Mouse (Mus musculus) heart, postnatal 4 days (tissue): ENCODE measurements around the gene Fars2. TPM values are rescaled to one million over a fixed set of nuclear protein-coding genes. Genes with fewer than 3 reads are reported as not detected.
"Not testable (repeated sequence)": the region's sequence is repeated elsewhere in the genome, so short reads cannot be mapped to it uniquely, and the experiment has no call there.

ENCODE experiments used
- DNase-seq: peaks from one replicate; pipeline ENCODE4 v3.0.0; 2021
- total RNA-seq, 2 experiments: library from RNA; stranded (reverse); gene quantifications; 2 replicates each; pipeline ENCODE4 v1.2.3; 2021

Fars2 gene
- total RNA-seq, 2 experiments from 2014 or later, result 68.5 to 71.0 TPM

DNA sequence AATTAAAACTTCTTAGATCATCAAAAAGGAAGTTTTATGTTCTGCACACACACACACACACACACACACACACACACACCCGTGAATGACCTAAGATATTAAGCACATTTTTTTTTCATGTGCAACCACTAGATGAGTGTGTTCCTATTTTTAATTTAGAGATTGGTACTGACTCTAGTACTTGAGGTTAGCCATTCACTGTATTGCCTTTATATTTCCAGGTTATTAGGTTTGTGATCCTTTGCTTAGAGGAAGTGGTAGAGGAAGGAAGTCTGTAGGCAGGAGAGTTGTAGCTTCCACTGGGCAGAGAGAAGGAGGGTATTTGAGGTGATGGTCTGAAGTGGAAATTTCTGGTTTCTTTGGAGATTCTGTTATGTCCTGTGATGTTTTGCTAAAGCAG is 28.4 kb downstream of the Fars2 start:
- DNase-seq, result no peak

DNA sequence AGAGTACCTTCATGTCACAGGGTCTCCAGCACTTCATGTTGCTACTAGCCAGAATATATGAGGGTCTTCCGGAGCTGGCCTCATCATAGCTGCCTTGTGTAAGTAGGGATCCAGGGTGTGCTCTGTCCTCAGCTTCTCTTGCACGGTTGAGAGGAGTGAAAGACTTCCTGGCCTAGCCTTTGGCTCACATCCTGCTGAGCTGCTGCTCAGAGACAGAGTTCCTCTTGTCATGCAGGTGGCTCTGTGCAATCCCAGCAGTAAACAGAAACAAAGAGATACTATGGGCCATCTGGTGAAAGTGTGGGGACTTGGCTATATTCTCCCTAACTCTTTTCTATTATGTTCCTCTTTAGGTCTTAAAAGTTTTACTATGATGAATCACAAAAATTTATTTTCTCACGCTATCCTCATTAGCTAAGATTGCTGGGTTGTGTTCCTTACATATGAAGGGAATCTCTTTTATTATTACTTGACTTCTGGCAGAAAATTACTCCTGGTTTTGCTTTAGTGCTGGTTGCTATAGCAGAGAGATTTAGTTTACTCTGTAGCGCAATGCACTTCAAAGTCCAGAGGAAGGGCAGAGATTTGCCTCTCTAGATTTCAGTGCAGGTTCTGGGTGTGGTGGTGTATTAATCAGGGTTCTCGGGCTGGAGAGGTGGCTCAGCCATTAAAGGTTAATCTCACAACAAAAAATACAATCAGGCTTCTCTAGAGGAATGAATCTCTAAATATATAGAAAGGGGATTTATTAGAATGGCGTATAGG is 32.1 kb downstream of the Fars2 start:
- no peak for DNase-seq

DNA sequence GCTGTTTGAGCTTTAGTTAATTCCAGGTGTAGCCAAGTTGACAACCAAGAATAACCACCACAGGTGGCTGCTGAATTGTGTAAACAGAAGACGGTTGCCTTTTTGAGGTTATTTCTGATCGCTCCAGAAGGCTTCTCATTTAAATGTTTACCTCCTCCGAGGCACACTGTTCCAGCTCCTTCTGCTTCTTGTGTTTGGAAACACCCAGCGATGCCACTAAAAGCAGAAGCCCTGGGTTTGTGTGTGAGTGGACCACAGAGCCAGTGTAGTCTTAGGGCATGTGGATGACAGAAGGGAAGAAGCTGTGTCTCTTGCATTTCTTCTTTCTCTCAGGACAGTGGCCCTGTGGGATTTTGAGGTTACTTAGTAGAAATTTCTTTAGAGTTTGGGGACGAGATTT is 33.1 kb downstream of the Fars2 start:
- no peak for DNase-seq

DNA sequence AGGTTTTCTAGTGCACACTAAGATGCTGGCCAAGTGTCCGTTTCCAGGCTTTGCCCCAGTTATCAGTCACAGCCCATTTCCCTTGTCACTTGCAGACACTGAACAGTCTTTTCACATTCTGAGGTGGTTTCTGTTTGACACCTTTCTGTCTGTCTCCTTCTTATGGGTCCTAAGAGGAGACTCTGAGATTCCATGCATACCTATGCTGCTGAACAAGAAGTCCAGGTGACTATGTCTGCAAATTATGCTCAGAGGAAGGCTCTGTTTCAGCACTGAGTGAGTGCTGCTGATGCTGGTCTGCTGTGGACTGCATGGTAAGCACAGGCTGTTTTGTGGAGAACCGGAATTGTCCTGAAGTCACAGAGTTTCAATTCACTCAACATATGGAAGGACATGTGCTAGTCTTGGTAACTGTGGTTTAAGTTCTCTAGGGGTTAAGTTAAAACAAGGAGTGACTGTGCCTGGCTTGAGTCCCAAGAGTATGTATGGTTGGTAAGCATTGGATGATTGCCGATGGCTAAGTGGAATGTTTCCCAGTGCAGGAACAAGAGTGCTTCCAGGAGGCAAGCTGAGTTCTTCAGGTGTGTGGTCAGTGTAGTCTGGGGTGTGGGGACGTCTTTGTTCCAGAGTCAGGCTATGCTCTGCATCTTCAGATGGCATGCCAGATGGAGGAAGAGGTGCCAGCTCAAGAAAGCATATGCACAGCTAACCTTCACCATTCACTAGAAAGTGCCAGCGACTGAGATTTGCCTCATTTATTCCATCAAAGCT is 35.7 kb downstream of the Fars2 start:
- DNase-seq, result no peak

DNA sequence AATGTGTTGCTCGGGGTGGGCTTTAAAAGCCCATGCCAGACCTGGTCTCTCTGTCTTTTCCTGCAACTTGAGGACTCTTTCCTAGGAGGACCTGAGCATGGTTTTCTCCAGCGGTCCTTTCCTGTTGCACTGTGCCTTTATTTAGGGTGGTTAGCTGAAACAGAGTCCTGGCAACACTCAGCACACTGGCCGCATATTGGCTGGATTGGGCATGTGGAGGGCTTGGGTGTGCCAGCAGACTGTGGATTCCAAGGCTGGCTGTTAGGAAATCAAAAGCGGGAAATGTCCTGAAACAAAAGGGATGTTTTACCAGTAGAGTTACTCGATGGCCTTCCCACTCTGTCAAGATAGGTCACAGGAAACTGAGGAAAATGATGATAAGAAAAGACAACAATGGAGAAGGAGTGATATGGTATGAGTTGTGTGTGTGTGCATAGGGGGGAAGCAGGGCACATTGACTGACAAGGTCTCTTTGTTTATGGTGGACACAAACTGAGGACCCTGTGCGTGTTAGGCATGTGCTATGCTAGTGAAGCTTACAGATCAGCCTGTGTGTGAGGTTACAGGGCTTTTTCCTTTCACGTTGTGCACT is 39.2 kb downstream of the Fars2 start:
- DNase-seq, result no peak

DNA sequence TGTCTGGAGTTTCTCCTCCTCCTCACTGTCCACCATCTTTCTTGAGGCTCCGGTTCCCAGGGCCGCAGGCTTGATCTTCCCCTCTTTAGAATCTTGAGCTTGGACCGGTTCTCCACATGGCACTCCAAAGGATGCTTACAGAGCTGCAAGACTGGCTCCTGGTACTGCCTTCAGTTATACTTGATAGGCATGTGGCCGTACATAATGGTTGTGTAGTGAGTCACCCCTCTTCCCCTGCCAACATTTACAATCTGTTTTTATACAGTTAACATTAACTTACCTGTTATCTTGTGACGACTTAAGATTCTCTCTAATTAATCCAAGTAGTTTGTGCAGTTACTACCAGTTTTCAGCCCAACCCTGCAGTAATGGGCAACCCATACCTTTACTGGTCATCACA is 46.2 kb downstream of the Fars2 start:
- DNase-seq, result no peak

DNA sequence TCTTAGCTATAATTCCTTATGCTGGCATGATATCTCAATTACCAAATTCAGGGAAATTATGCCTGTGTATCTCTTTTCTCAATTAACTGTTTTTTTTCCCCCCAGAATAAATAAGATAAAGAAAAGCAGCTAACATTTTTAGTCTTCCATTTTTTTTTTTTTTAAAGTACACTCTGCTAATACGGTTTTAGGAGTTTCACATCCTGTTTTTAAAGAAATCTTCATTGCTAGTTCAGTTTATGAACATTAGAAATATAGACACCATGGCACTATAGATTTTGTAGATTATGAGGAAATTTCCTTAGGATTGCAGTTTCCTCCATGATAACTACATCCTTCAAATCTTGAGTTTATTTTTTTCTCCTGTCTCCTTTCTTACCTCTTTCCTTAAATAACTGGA is 46.7 kb downstream of the Fars2 start:
- DNase-seq, result no peak

DNA sequence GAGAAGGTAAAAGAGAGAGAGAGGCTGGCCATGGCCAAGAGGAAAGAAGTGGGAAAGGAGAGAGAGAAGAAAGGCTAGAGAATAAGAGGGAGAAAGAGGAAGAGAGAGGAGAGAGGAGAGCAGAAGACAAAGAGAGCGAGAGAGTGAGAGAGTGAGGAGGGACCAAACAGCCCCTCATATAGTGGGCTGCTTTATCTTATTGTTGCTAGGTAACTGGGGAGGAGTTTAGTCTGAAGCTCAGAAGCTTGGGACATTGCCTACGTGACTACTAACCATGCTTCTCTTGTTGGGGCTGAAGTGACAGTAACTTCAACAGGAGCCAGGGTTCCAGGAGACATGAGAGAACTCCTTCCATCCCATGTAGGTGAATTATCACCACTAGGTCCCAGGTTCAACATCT is 55.8 kb downstream of the Fars2 start:
- not testable (repeated sequence) for DNase-seq

DNA sequence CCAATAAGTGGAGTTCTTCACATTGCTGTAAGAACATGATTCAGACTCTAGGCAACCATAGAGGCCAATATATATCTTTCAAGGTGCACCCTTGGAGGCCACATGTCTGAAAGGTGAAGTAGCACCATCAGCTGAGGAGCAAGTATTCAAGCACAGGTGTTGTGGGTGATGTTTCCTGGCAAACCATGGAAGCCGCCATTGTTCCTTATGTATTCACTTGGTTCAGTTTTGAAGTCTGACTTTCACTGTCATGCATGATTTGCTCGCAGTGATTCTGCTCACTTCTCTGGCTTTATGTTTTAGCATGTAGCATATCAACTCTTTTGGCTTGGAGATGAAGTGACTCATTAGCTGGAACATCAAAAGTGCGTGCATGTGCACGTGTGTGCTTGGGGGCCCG is 56.9 kb downstream of the Fars2 start:
- DNase-seq, result no peak

DNA sequence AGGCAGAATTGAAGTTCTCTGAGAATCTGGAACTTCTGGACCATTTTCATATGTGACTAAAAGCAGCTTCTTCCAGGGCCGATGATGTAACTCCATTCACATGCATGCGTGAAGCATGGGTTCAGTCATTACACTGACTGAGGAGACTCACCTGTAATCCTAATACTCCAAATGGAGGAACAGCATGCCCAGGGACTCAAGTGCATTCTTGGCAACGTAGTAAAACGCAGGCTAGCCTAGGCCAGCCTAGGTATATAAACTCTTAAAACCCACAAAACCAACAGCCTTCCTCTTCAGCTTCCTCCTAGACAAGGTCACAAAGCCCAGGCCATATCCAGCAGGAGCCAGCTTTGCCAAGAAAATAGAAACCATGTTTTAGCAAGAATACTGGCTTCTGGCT is 57.6 kb downstream of the Fars2 start:
- no peak for DNase-seq

DNA sequence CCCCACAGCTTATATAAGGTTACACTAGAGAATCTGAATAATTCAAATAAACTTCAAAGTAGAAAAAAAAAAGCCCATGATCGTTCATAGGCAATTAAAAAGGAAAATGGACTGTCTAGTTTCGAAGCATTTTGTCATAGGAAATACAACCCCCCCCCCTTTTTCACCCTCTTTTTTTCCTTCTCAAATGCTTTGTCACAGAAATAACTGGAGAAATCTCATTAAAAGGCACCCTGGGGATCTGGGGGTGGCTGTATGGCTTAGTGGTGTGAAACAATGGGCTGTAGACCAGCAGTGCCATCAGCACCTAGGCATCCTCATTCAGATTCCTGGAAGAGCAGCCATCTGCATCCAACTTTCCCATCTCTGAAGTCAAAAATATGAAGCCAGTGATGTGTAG is 64.0 kb downstream of the Fars2 start:
- DNase-seq, result no peak

DNA sequence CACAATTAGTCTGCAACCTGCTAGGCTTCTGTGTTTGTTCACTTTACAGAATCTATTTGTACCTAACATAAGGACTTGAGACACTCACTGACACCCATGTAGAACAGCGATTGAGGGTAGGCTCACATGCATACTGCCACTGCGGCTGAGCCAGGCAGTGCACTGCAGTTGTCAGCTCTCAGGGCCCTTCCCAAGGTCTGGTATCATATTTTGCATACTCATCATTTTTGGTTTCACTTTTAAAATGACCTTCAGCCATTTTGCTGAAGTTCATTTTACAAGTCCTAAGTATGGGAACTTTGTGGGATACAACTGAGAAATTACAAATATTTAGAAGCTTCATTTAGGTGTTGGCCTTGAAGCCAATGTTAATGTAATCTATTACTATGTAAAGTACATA is 73.4 kb downstream of the Fars2 start:
- DNase-seq, result no peak

DNA sequence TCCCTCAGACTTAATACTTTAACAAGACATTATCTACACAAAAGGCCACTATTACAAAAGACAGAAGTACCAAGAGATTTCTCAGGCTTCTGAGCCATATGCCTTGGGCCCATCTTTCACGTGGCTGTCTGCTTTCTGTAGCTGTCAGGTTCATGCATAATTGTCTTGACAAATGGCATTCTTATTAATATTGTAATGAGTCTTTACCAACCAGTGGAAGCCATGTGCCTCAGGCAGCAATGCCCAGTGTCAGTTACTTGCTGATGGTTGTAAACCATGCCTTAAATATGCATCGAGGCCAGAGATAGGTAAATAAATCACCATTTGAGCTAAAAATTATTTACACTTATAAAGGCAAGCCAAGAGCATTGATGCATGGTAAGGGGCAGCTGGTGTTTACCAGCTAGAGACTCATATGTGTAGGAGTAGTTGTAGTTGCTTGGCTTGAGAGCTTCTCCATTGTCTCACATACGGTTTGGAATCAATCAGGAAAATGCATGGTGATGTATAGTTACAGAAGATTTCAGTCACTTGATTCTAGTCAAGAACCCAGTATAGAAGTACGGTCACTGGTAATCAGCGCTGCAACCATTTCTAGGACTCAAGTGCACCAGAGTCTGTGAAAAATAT is 76.4 kb downstream of the Fars2 start:
- no peak for DNase-seq

DNA sequence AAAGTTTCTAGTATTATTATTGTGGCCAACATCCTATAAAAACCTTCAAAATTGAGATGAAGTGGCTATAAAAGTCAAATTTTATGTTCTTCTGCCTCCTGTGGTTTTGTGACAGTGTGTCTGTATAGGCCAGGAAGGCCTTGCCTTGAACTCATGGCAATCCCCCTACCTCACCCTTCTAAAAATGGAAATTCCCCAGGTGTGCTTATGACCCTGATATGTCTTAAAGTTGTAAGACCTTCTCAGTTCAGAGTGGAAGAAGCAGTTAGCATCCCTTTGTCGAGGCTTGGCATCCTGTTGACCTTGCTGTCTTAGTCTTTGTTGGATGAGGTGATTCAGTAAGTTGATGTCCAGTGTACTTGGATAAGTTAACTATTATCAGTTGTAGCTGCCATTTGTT is 82.1 kb downstream of the Fars2 start:
- no peak for DNase-seq

DNA sequence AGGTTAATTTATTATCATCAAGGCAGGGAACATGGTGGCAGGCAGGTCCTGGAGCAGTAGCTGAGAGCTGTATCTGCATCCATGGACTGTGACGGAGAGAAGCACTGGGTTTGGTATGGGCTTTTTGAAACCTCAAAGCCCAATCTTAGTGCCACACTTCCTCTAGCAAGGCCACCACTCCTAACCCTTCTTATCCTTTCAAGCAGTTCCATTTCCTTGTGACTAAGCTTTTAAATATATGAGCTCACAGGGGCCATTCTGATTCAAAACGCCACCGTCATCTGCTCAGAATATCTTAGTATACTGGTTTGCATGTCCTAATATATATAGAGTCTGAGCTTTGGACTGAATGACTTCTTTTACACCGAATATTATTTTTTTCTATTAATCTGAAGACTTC is 83.2 kb downstream of the Fars2 start:
- DNase-seq, result no peak

DNA sequence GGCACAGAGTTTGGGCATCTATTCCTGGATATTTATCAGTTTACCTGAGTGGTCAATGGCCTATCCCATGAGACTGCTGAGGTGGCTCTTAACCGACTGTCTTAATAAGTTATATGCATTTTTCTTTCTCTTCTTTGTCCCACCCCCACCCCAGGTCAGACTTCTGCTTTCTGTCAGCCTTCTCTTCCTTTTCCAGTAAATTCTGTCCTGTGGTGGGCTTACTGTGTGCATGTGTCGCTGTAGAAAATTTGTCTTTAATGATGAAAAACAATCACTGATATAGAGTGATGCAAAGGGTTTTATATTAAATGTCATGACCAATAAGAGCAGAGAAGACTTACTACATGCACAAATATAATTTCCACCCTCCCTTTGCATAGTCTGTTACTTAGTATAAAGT is 85.3 kb downstream of the Fars2 start:
- no peak for DNase-seq

DNA sequence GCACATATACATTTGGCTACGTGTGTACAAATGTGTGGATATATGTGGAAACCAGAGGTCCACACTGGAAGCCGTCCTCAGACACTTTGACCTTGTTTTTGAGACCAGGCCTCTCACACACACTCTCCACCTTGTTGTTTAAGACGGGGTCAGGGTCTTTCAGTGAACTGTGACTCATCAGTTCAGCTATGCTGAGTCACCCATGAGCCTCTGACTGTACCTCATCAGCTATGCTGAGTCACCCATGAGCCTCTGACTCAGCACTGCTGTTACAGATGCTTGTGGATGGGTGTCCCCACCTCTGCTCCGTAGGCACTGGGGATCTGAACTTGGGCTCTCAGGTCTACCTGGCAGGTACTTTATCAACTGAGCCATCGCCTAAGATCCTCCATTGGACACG is 85.8 kb downstream of the Fars2 start:
- peak; percentile 9 for DNase-seq

DNA sequence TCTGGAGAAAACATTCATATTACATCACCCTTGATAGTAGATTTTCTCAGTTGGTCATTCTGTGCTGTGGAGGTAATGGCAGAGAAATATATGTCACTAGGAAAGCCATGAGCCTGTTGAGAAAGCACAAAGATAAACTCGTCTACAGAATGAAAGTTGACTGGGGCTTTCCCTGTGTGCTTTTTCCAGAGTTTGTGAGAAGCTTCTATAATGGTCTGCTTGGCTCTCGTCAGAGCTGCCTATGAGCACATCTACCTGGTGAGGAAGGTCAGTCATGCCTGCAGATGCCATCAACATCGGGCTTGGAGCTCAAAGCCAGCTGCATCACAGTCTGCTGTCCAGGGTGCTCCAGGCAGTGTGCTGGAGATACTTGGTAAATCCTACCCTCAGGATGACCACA is 87.1 kb downstream of the Fars2 start:
- DNase-seq, result no peak

DNA sequence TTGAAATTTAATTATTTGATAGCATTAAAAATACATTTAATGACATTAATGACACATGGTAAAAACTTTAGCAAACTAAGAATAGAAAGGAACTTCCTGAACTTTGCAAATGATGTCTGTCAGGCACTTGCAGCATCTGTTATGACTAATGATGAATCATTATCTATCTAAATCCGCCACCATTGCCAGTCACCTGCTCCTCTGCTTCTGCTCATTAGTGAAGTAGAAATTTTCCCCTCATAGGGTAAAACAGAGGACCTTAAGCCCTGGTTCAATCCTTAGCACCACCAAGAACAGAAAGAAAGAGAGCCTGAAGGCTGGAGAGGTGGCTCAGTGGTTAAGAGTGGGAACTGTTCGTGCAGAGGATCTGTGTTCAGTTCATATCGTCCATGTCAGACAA is 93.8 kb downstream of the Fars2 start:
- DNase-seq, result no peak

DNA sequence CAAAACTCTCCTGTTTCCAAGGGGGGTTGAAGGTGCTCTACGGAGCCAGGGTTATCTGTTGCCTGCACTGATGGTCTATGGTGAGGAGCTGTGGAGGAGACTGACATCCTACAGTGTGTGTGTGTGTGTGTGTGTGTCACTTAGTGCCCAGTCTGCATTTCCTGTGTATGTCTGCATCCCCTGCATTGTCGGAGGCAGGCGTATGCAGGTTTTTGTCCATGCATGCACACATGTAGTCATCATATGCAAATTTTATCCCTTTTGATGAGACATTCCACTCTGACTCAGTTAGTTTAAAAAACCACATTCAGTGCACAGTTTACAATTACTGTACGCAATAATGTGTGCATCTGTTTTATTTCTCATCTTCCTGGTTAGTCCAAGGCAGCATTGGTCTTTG is 96.8 kb downstream of the Fars2 start:
- no peak for DNase-seq

DNA sequence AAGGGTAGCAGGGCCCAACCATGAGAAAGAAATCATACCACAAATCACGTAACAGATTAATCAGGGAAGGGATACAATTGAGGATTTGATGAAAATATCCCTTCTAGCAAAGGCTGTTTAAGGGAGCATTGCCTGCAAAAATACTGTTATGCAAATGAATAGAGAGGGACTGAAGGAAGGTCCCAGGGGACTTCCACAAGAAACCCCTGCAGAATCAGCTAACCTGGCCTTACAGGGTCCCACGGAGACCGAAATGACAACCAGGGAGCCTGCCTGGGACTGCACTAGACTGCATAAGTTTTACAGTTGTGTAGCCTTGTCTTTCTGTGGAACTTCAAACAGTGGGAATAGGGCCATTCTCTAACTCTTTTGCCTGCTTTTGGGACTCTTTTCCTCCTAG is 98.8 kb downstream of the Fars2 start:
- DNase-seq, result no peak

DNA sequence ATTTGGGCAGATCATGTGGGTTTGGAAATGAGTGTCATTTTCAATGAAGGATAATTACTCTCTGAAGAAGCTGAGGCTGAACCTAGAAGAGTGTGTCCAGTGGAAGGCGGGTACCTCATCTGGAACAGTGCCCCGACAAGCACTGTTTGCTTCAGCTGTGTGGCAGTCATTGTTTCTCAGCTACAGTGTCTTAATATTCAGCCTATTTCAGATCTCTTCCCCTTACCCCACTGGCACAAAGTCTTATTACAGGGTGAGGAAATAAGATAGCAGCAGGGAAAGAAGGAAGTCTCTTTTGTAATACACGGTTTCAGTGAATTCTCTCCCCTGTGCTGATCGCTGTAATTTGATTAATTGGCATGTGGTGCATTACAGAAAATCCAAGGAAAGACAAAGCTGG is 101.1 kb downstream of the Fars2 start:
- no peak for DNase-seq

DNA sequence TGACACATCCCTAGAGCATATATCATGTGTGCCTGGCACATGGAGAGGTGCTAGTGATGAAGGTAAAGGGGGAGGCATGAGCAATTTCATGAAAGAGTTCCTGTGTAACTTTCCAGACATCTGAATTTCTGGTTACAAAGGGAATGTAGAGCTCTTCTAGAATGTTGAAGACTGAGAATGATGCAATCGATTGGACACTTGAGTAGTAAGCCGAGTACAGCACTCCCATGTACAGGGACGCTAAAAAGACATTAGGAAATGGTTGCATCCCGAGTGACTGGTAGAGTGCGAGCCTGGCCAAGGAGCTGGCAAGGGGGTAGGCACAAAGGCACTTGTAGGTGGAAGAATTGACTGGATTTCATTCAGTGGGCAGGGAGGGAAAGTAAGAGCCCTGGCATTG is 102.3 kb downstream of the Fars2 start:
- DNase-seq, result no peak

DNA sequence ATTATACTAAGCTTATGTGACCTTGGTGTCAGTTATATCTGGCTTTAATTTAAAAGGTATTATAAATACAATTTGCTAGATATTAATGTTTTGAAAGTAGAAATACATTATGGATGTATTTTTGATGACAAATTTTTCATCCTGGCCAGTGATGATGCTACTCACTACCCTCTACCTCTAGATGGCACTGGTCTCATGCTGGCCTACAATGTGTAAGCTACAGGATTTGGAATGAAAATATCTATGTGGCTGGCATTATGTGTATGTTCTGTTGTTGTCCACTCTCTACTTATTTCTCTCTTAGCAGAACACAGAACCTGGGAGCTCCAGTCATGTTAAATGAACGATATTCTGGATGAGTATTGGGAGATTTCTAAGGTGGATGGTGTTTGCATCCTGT is 104.7 kb downstream of the Fars2 start:
- no peak for DNase-seq
